Mouse (Mus musculus): ENCODE results near the gene Abcd2. TPM values are rescaled to one million over a fixed set of nuclear protein-coding genes. Genes with fewer than 3 reads are reported as not detected.

Gene Abcd2
- polyA plus RNA-seq, 1 experiment from 2014 or later: 8.2 TPM

DNA sequence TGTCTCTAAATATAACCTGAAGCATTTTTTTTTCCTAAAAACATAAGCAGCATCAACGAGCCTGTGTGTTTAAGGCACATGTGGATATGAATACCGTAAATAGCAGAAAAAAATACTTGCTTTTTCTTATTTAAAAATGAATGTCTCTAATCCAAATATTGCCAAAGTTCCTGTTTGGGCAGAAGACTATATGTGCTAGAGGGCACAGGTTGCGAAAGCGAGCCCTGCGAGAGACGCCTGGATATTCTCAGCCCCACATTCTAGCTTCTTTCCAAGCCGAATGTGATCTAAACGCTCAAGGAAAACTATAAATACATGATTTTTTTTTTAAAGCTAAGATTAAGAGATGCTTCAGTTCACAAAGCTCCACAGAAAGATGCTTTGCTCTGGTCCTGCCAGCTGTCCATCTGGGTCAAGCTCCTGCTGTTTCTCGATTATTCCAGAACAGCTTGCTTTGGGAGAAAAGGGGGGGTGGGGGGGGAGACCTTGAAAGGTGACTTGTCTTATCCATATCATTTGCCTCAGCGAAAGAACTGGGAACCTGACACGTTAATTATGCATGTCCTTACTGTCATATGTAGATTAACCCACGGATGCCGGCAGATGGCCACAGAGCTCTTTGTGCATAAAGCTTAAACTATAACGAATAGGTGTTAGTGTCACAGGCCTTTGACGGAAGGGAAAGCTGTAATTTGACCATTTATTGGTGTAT lies 11.5 kb downstream of the Abcd2 start:
- 44% methylated on average over 15 of the region's 15 CpGs for WGBS
- Histone ChIP-seq H3K27me3 (replicated peaks) (no peaks in the 10 kb centered on the region), H3K9me3 (no peaks in the 10 kb centered on the region), H3K4me2 (no peak overlapping the region), H3K4me3 (no peak overlapping the region), H3K4me1 (0 out of 2 replicates have a peak, but pooled peaks cover 4% of the 10 kb centered on the region), H3K27ac (no peak overlapping the region), H3K36me3 (replicated peaks) (no peaks in the 10 kb centered on the region), H3K9ac (no peak overlapping the region)
- no peak for ATAC-seq (replicated peaks)

DNA sequence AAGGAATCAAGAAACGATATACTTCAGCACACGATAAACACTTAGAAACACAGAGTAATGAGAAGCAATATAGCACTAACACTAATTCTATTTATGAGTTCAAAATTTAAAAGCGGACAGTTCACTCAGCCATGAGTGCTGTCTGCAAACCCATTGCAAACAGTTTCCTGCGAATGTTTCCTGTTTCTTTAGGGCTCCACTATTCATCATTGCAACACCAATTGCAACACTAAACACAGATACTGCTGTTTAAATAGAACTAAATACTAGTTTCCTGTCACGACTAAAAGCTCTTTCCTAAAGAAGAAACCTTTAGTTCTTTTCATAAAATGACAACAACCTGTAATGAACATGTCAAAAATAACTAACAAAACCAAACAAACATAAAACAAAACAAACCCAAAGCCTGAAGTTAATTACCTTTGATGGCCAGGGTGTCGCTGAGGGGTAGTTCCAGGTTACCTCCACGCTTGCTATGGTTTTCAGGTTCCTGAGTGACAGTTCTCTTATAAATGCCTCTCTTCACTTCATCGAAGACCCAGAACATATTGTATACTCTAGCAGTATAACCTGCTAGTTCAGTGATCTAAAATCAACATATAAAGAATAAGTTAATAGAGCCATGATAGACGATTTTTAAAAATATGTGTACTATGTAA lies 12.8 kb downstream of the Abcd2 start:
- Histone ChIP-seq H3K4me2 (no peak overlapping the region), H3K27me3 (replicated peaks) (no peaks in the 10 kb centered on the region), H3K4me1 (0 out of 2 replicates have a peak, but pooled peaks cover 4% of the 10 kb centered on the region), H3K36me3 (replicated peaks) (no peaks in the 10 kb centered on the region), H3K9me3 (no peaks in the 10 kb centered on the region), H3K27ac (no peak overlapping the region), H3K9ac (no peak overlapping the region), H3K4me3 (no peak overlapping the region)
- WGBS: 89% methylated on average over 9 of the region's 9 CpGs
- no peak for ATAC-seq (replicated peaks)

GRCm38 (mm10) chr15:91172193-91172592 lies 19.4 kb downstream of the Abcd2 start:
- Histone ChIP-seq H3K9me3 (no peaks in the 10 kb centered on the region), H3K4me1 (no peaks in the 10 kb centered on the region), H3K4me3 (no peak overlapping the region), H3K36me3 (replicated peaks) (no peaks in the 10 kb centered on the region), H3K9ac (no peak overlapping the region), H3K4me2 (no peak overlapping the region), H3K27ac (no peak overlapping the region), H3K27me3 (replicated peaks) (no peaks in the 10 kb centered on the region)
- no peak for ATAC-seq (replicated peaks)
- 76% methylated on average over 4 of the region's 4 CpGs for WGBS

- no peak overlapping the region for H3K27ac ChIP-seq
These were observed 20.3 kb downstream of the Abcd2 start for GRCm38 (mm10) chr15:91171332-91171731.

DNA sequence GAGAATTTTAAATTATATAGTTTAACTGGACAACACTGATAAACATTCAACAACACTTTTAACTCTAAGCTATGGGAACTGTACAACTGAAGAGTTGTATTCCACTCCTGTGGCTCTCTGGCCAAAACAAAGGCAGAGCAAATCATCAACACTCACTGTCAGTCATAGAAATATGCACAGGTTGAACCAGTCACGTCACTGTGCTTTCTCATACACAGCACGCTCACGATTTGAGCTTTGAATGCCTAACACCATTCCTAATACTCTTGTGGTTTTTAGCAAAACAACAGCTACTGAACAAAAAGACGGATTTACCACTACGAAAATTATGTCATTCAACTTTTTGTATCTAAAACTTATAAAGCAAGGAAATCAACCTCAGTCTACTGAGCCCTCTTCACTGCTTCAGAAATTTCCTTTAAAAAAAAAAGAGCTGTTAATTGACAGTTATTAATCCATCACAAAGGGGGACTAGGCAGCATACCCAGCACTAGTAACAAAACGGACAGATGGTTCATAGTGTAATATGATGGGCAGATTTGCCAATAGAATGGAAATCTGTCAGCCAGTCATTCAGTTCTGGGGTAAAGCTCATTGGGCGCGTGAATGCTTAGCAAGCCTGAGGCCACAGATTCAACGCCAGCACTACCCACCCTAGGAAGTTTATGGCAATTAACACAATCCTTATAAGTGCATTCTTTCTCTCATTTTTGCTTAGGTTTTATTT lies 20.8 kb downstream of the Abcd2 start:
- no peaks in the 10 kb centered on the region for H3K27me3 ChIP-seq (replicated peaks)
- ATAC-seq (replicated peaks): no peak
- no peaks in the 10 kb centered on the region for H3K9me3 ChIP-seq
- no peak overlapping the region for H3K27ac ChIP-seq
- no peaks in the 10 kb centered on the region for H3K4me1 ChIP-seq
- WGBS: 54% methylated on average over 9 of the region's 9 CpGs
- H3K4me2 ChIP-seq: no peak overlapping the region
- H3K36me3 ChIP-seq (replicated peaks): no peaks in the 10 kb centered on the region
- H3K4me3 ChIP-seq: no peak overlapping the region
- H3K9ac ChIP-seq: no peak overlapping the region

More at GRCm38 (mm10) chr15:91171332-91171731, 20.3 kb downstream of the Abcd2 start:
- WGBS: 79% methylated on average over 4 of the region's 4 CpGs
- H3K36me3 ChIP-seq (replicated peaks): no peaks in the 10 kb centered on the region
- H3K4me3 ChIP-seq: no peak overlapping the region
- H3K9me3 ChIP-seq: no peaks in the 10 kb centered on the region
- no peak for ATAC-seq (replicated peaks)
- no peaks in the 10 kb centered on the region for H3K4me1 ChIP-seq
- H3K4me2 ChIP-seq: no peak overlapping the region
- H3K9ac ChIP-seq: no peak overlapping the region
- no peaks in the 10 kb centered on the region for H3K27me3 ChIP-seq (replicated peaks)

DNA sequence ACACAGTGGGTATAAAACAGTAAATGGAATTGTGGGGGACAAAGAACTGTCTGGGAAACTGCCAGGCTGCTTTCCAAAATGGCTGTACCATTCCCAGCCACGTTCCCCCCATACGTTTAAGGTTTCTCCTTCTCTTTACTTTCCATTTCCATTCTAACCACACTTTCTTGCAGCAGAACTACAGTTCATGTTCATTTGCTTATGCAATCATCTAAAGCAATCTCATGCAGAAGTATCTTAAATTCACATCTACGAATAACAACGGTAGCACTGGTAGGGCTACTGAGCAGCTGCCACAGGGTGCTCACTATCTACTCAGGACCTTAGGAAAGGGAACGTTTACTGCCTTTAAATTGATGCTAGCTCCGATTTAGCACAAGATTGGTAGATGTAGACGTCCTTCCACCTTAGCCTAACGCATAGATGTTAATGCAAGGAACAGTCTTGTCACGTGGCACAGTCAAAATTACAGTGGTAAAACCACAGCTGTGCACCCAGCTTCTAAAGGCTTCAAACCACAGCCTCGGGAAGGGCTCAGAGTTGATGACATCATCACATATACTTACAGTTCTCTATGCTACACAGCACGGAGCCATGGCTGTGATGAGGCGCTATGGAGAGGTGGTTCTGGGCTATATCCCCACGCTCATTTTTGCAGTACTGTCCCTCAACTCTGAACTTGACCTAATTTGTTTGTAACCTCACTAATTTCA lies 23.6 kb downstream of the Abcd2 start:
- ATAC-seq (replicated peaks): no peak
- WGBS: 91% methylated on average over 13 of the region's 13 CpGs

DNA sequence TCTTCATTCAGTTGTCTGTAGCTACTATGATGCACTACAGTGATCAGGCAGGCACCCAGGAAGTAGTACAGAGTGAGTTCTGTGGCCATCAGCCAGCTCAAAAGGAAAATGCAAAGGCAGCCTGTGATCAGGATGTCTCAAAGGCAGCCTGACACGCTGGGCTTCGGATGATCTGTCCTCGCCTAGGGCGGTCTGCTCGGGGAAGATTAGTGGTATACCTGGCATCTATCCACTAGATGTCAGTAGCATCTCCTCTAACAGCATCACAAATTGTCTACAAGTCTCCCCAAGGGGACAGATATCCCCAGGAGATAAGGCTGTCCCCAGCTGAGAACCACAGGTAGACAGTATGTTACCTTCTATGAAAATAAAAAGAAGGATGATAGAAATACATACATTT lies 26.6 kb downstream of the Abcd2 start:
- peak; percentile 45; the same call in 1 of the 2 replicates for ATAC-seq (replicated peaks)
- no peak overlapping the region for H3K4me3 ChIP-seq
- H3K4me2 ChIP-seq: no peak overlapping the region
- peaks cover 4% of the 10 kb centered on the region; the same call in 1 of the 2 replicates for H3K4me1 ChIP-seq
- H3K36me3 ChIP-seq (replicated peaks): no peaks in the 10 kb centered on the region
- no peaks in the 10 kb centered on the region for H3K27me3 ChIP-seq (replicated peaks)
- H3K9ac ChIP-seq: no peak overlapping the region
- WGBS: 3% methylated on average over 5 of the region's 5 CpGs
- H3K9me3 ChIP-seq: no peaks in the 10 kb centered on the region
- H3K27ac ChIP-seq: no peak overlapping the region

More for the DNA sequence above, 23.6 kb downstream of the Abcd2 start:
- Histone ChIP-seq H3K9me3 (no peaks in the 10 kb centered on the region), H3K4me3 (no peak overlapping the region), H3K4me2 (no peak overlapping the region), H3K4me1 (peaks cover 4% of the 10 kb centered on the region; the same call in 1 of the 2 replicates), H3K27me3 (replicated peaks) (no peaks in the 10 kb centered on the region), H3K9ac (no peak overlapping the region), H3K27ac (no peak overlapping the region), H3K36me3 (replicated peaks) (no peaks in the 10 kb centered on the region)

DNA sequence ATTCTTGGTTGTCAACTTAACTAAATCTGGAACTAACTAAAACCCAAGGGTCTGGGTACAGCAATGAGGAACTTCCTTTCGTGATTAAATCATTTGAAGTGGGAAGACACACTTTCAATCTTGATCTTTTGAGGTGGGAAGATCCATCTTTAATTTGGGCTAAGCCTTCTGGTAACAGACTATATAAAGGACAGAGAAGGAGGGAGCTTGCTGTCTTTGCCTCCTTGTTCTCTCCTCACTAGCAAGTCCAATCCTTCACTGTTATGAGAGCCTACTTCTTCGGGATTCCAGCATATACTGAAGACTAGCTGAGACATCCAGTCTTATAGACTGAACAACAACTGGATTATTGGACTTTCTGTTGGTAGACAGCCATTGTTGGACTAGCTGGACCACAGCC lies 28.1 kb downstream of the Abcd2 start:
- no peak overlapping the region for H3K9ac ChIP-seq
- WGBS: 97% methylated on average over 2 of the region's 2 CpGs
- H3K4me2 ChIP-seq: no peak overlapping the region
- H3K27me3 ChIP-seq (replicated peaks): no peaks in the 10 kb centered on the region
- H3K4me1 ChIP-seq: peaks cover 4% of the 10 kb centered on the region; the same call in 1 of the 2 replicates
- no peak for ATAC-seq (replicated peaks)
- H3K9me3 ChIP-seq: no peaks in the 10 kb centered on the region
- no peaks in the 10 kb centered on the region for H3K36me3 ChIP-seq (replicated peaks)
- H3K4me3 ChIP-seq: no peak overlapping the region
- no peak overlapping the region for H3K27ac ChIP-seq

GRCm38 (mm10) chr15:91161153-91161552 lies 30.4 kb downstream of the Abcd2 start:
- H3K9ac ChIP-seq: no peak overlapping the region
- H3K4me3 ChIP-seq: no peak overlapping the region
- H3K9me3 ChIP-seq: no peaks in the 10 kb centered on the region
- peaks cover 4% of the 10 kb centered on the region; the same call in 1 of the 2 replicates for H3K4me1 ChIP-seq
- 95% methylated on average over 5 of the region's 5 CpGs for WGBS
- H3K4me2 ChIP-seq: no peak overlapping the region
- H3K36me3 ChIP-seq (replicated peaks): 0 out of 2 replicates have a peak, but pooled peaks cover 2% of the 10 kb centered on the region
- ATAC-seq (replicated peaks): no peak
- no peaks in the 10 kb centered on the region for H3K27me3 ChIP-seq (replicated peaks)
- H3K27ac ChIP-seq: no peak overlapping the region

- H3K4me3 ChIP-seq: no peak overlapping the region
- H3K4me1 ChIP-seq: 0 out of 2 replicates have a peak, but pooled peaks cover 4% of the 10 kb centered on the region
- no peak overlapping the region for H3K4me2 ChIP-seq
- no peak overlapping the region for H3K9ac ChIP-seq
- no peaks in the 10 kb centered on the region for H3K27me3 ChIP-seq (replicated peaks)
- H3K27ac ChIP-seq: no peak overlapping the region
- H3K9me3 ChIP-seq: no peaks in the 10 kb centered on the region
- no peak for ATAC-seq (replicated peaks)
- WGBS: 68% methylated on average over 3 of the region's 3 CpGs
- 0 out of 2 replicates have a peak, but pooled peaks cover 9% of the 10 kb centered on the region for H3K36me3 ChIP-seq (replicated peaks)
These were observed 38.3 kb downstream of the Abcd2 start for GRCm38 (mm10) chr15:91153311-91153710.

DNA sequence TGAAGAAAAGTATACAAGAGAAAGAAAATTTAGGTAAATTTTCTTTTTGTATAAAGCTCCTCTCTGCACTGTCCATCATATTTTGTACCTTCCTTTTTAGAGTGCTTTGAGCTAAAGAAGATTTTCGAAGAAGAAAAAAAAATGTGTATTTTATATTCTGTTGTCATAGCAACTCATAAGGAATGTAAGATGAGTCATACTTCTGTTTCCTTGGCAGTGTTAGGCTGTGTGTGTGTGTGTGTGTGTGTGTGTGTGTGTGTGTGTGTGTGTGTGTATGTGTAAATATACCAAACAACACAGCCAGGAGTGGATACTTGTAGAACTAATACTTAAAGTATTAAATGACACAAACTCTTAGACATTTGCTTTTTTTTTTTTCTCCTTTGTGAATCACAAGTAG lies 39.0 kb downstream of the Abcd2 start:
- Histone ChIP-seq H3K27ac (no peak overlapping the region), H3K36me3 (replicated peaks) (0 out of 2 replicates have a peak, but pooled peaks cover 9% of the 10 kb centered on the region), H3K4me1 (0 out of 2 replicates have a peak, but pooled peaks cover 4% of the 10 kb centered on the region), H3K9ac (no peak overlapping the region), H3K9me3 (no peaks in the 10 kb centered on the region), H3K4me2 (no peak overlapping the region), H3K27me3 (replicated peaks) (no peaks in the 10 kb centered on the region), H3K4me3 (no peak overlapping the region)
- WGBS: 22% methylated on average over 1 of the region's 1 CpGs
- ATAC-seq (replicated peaks): no peak

GRCm38 (mm10) chr15:91124584-91124983 lies 67.0 kb downstream of the Abcd2 start:
- H3K9ac ChIP-seq: no peak overlapping the region
- H3K9me3 ChIP-seq: no peaks in the 10 kb centered on the region
- H3K4me1 ChIP-seq: no peaks in the 10 kb centered on the region
- 90% methylated on average over 4 of the region's 4 CpGs for WGBS
- no peak overlapping the region for H3K4me3 ChIP-seq
- H3K27me3 ChIP-seq (replicated peaks): no peaks in the 10 kb centered on the region
- H3K4me2 ChIP-seq: no peak overlapping the region
- H3K36me3 ChIP-seq (replicated peaks): no peaks in the 10 kb centered on the region
- no peak for ATAC-seq (replicated peaks)
- H3K27ac ChIP-seq: no peak overlapping the region

Measured in midbrain, embryonic 15.5 days (tissue).